Mouse (Mus musculus): Measurements from ENCODE around the gene Rpl24. TPM values are rescaled to one million over a fixed set of nuclear protein-coding genes. Genes with fewer than 3 reads are reported as not detected.
"Not testable (repeated sequence)": the region's sequence is repeated elsewhere in the genome, so short reads cannot be mapped to it uniquely, and the experiment has no call there.

Rpl24 gene
- polyA plus RNA-seq, 1 experiment from 2014 or later, result 485 TPM

- WGBS, result 74% methylated on average over 3 of the region's 3 CpGs
- Histone ChIP-seq H3K27me3 (replicated peaks) (no peaks in the 10 kb centered on the region), H3K4me1 (no peaks in the 10 kb centered on the region), H3K36me3 (no peaks in the 10 kb centered on the region), H3K9ac (replicated peaks) (no peak overlapping the region), H3K27ac (replicated peaks) (no peak overlapping the region), H3K9me3 (replicated peaks) (no peaks in the 10 kb centered on the region), H3K4me3 (replicated peaks) (no peak overlapping the region), H3K4me2 (no peak overlapping the region)
- ATAC-seq (ENCODE audit: low FRiP score), result no peak
Observed at GRCm38 (mm10) chr16:55950462-55950861, 15.6 kb upstream of the Rpl24 start.

GRCm38 (mm10) chr16:55950946-55951678, 15.0 kb upstream of the Rpl24 start:
- no peaks in the 10 kb centered on the region for H3K4me1 ChIP-seq
- H3K27ac ChIP-seq (replicated peaks), result no peak overlapping the region
- H3K9me3 ChIP-seq (replicated peaks), result no peaks in the 10 kb centered on the region
- ATAC-seq (ENCODE audit: low FRiP score), result peak; percentile 55
- no peak overlapping the region for H3K4me3 ChIP-seq (replicated peaks)
- H3K4me2 ChIP-seq, result no peak overlapping the region
- H3K36me3 ChIP-seq, result no peaks in the 10 kb centered on the region
- 41% methylated on average over 19 of the region's 19 CpGs for WGBS
- no peaks in the 10 kb centered on the region for H3K27me3 ChIP-seq (replicated peaks)
- H3K9ac ChIP-seq (replicated peaks), result no peak overlapping the region

- no peak for ATAC-seq (ENCODE audit: low FRiP score)
- H3K4me2 ChIP-seq, result no peak overlapping the region
- H3K9ac ChIP-seq (replicated peaks), result no peak overlapping the region
- WGBS, result 78% methylated on average over 7 of the region's 7 CpGs
- H3K36me3 ChIP-seq, result no peaks in the 10 kb centered on the region
- H3K4me3 ChIP-seq (replicated peaks), result no peak overlapping the region
- no peaks in the 10 kb centered on the region for H3K4me1 ChIP-seq
- H3K27ac ChIP-seq (replicated peaks), result no peak overlapping the region
- H3K27me3 ChIP-seq (replicated peaks), result no peaks in the 10 kb centered on the region
- no peaks in the 10 kb centered on the region for H3K9me3 ChIP-seq (replicated peaks)
Observed at GRCm38 (mm10) chr16:55951679-55952327, 14.3 kb upstream of the Rpl24 start.

GRCm38 (mm10) chr16:55952771-55953170, 13.3 kb upstream of the Rpl24 start:
- Histone ChIP-seq H3K4me2 (no peak overlapping the region), H3K4me1 (no peaks in the 10 kb centered on the region), H3K4me3 (replicated peaks) (no peak overlapping the region), H3K36me3 (no peaks in the 10 kb centered on the region), H3K9me3 (replicated peaks) (no peaks in the 10 kb centered on the region), H3K9ac (replicated peaks) (no peak overlapping the region), H3K27ac (replicated peaks) (no peak overlapping the region), H3K27me3 (replicated peaks) (no peaks in the 10 kb centered on the region)
- ATAC-seq (ENCODE audit: low FRiP score), result no peak

- 94% methylated on average over 9 of the region's 9 CpGs for WGBS
- ATAC-seq (ENCODE audit: low FRiP score); H3K9ac ChIP-seq (replicated peaks); H3K4me2 ChIP-seq; H3K36me3 ChIP-seq; H3K9me3 ChIP-seq (replicated peaks); H3K4me1 ChIP-seq; H3K27me3 ChIP-seq (replicated peaks); H3K4me3 ChIP-seq (replicated peaks); H3K27ac ChIP-seq (replicated peaks): not testable (repeated sequence)
Observed at GRCm38 (mm10) chr16:55954196-55954595, 11.9 kb upstream of the Rpl24 start.

GRCm38 (mm10) chr16:55963068-55963467, 3.0 kb upstream of the Rpl24 start:
- not testable (repeated sequence) for H3K27ac ChIP-seq (replicated peaks); H3K9me3 ChIP-seq (replicated peaks); ATAC-seq (ENCODE audit: low FRiP score); H3K27me3 ChIP-seq (replicated peaks); H3K4me3 ChIP-seq (replicated peaks); H3K36me3 ChIP-seq; H3K9ac ChIP-seq (replicated peaks); H3K4me2 ChIP-seq
- 93% methylated on average over 6 of the region's 11 CpGs for WGBS
- H3K4me1 ChIP-seq, result peaks cover 11% of the 10 kb centered on the region

GRCm38 (mm10) chr16:55964126-55964949, 1.7 kb upstream of the Rpl24 start:
- Histone ChIP-seq H3K36me3 (peaks cover 9% of the 10 kb centered on the region), H3K4me1 (peaks cover 17% of the 10 kb centered on the region), H3K9ac (replicated peaks) (no peak overlapping the region), H3K4me3 (replicated peaks) (no peak overlapping the region), H3K4me2 (no peak overlapping the region), H3K27me3 (replicated peaks) (no peaks in the 10 kb centered on the region), H3K9me3 (replicated peaks) (no peaks in the 10 kb centered on the region), H3K27ac (replicated peaks) (no peak overlapping the region)
- WGBS, result 72% methylated on average over 4 of the region's 4 CpGs
- ATAC-seq (ENCODE audit: low FRiP score), result no peak

GRCm38 (mm10) chr16:55967221-55967620, 1.1 kb downstream of the Rpl24 start:
- H3K9ac ChIP-seq (replicated peaks), result peak overlapping the region; percentile 64
- peak overlapping the region; percentile 82 for H3K4me2 ChIP-seq
- no peaks in the 10 kb centered on the region for H3K27me3 ChIP-seq (replicated peaks)
- H3K9me3 ChIP-seq (replicated peaks), result no peaks in the 10 kb centered on the region
- H3K4me1 ChIP-seq, result peaks cover 32% of the 10 kb centered on the region
- no peak for ATAC-seq (ENCODE audit: low FRiP score)
- 41% methylated on average over 1 of the region's 1 CpGs for WGBS
- H3K36me3 ChIP-seq, result peaks cover 38% of the 10 kb centered on the region
- peak overlapping the region; percentile 53 for H3K4me3 ChIP-seq (replicated peaks)
- no peak overlapping the region for H3K27ac ChIP-seq (replicated peaks)

GRCm38 (mm10) chr16:55969147-55969546, 3.1 kb downstream of the Rpl24 start:
- Histone ChIP-seq H3K9me3 (replicated peaks) (no peaks in the 10 kb centered on the region), H3K9ac (replicated peaks) (no peak overlapping the region), H3K4me1 (peaks cover 40% of the 10 kb centered on the region), H3K4me2 (no peak overlapping the region), H3K4me3 (replicated peaks) (no peak overlapping the region), H3K27me3 (replicated peaks) (no peaks in the 10 kb centered on the region), H3K36me3 (peaks cover 39% of the 10 kb centered on the region), H3K27ac (replicated peaks) (no peak overlapping the region)
- ATAC-seq (ENCODE audit: low FRiP score), result no peak
- WGBS, result 74% methylated on average over 3 of the region's 3 CpGs

- Histone ChIP-seq H3K4me1 (peaks cover 44% of the 10 kb centered on the region), H3K9ac (replicated peaks) (no peak overlapping the region), H3K27ac (replicated peaks) (no peak overlapping the region), H3K36me3 (peaks cover 39% of the 10 kb centered on the region), H3K4me2 (no peak overlapping the region), H3K4me3 (replicated peaks) (no peak overlapping the region), H3K27me3 (replicated peaks) (no peaks in the 10 kb centered on the region), H3K9me3 (replicated peaks) (no peaks in the 10 kb centered on the region)
- no peak for ATAC-seq (ENCODE audit: low FRiP score)
- 93% methylated on average over 5 of the region's 5 CpGs for WGBS
Observed at GRCm38 (mm10) chr16:55970416-55970815, 4.3 kb downstream of the Rpl24 start.

- H3K9me3 ChIP-seq (replicated peaks), result no peaks in the 10 kb centered on the region
- no peak overlapping the region for H3K27ac ChIP-seq (replicated peaks)
- H3K4me1 ChIP-seq, result peaks cover 51% of the 10 kb centered on the region
- H3K4me2 ChIP-seq, result no peak overlapping the region
- H3K9ac ChIP-seq (replicated peaks), result no peak overlapping the region
- H3K27me3 ChIP-seq (replicated peaks), result no peaks in the 10 kb centered on the region
- no peak for ATAC-seq (ENCODE audit: low FRiP score)
- H3K36me3 ChIP-seq, result peaks cover 39% of the 10 kb centered on the region
- H3K4me3 ChIP-seq (replicated peaks), result no peak overlapping the region
- WGBS, result 76% methylated on average over 6 of the region's 6 CpGs
Observed at GRCm38 (mm10) chr16:55971735-55972615, 5.9 kb downstream of the Rpl24 start.

All from neural tube, embryonic 15.5 days (tissue).